Mouse (Mus musculus) ES-E14 (cell line): ENCODE results near the gene Tnfrsf9.

ENCODE experiments used
- CHD2 ChIP-seq: IDR thresholded peaks from 2 replicates; pipeline ENCODE4 v1.6.1; 2014; ENCODE audit warnings: mild to moderate bottlenecking, low read depth, low read length, inconsistent platforms
- HCFC1 ChIP-seq: IDR thresholded peaks from 2 replicates; pipeline ENCODE4 v1.6.1; 2012; ENCODE audit warnings: low read length, inconsistent platforms, borderline replicate concordance; ENCODE audit not compliant: insufficient read depth
- MAFK ChIP-seq: IDR thresholded peaks from 2 replicates; pipeline ENCODE4 v1.6.1; 2014; ENCODE audit warnings: mild to moderate bottlenecking, low read depth, low read length, inconsistent platforms; ENCODE audit not compliant: insufficient read depth
- ZC3H11A ChIP-seq: IDR thresholded peaks from 2 replicates; pipeline ENCODE4 v1.6.1; 2012; ENCODE audit warnings: low read depth, mild to moderate bottlenecking, inconsistent platforms, low read length, borderline replicate concordance
- ZNF384 ChIP-seq: IDR thresholded peaks from 2 replicates; pipeline ENCODE4 v1.6.1; 2012; ENCODE audit warnings: low read depth, low read length, inconsistent platforms

DNA sequence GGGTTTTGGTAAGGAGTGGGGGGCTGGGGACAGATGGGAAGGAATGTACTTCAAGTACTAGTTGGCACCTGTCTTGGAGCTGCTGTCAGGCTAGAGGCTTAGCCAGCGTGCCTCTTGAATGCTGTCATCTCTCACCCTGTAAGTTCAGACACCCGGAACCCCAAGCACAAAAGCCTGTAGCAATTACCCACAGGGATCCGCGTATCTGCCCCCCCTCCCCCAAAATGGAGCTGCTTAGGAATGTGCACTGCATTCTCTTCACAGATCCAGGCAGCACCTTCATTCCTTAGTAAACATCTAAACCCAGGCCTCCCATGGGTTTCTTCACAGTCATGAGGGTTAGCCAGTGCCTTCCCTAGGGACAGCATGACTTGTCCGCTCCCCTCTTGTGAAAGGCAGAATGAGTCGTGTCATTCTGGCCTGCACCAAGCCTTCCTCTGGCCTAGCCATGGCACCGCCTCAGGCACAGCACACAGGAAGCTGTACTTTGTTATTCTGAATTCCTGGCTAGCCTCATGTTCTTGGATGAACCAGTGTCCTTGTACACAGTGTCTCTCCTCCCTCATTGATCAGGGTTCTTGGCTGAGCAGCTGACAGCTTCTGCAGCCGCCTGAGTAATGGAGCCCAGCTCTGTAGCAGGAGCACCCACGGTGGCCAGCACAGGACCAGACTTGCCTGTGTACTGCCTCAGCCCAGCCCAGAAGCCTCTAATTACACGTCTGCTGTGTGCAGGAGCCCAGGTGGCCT is 42.8 kb upstream of the Tnfrsf9 start:
- TF ChIP-seq ZC3H11A (no peak), MAFK (no peak), HCFC1 (no peak), ZNF384 (no peak), CHD2 (no peak)
